Mouse (Mus musculus) embryonic stem cell, embryonic (primary cell): ENCODE data around the gene Hibch.

Experiments used
- CTCF ChIA-PET, 4 experiments: fragments of 300-600 bp in 2 of 4; fragments of 350-600 bp in 2 of 4; sonication (Branson Sonifier 250); formaldehyde crosslinking; loops; one replicate each; lab custom pipeline; 2022; ENCODE audit warnings: inconsistent platforms in 2 of 4; lab: Charles Lee
- POLR2A ChIA-PET, 4 experiments: fragments of 300-600 bp in 2 of 4; fragments of 350-600 bp in 2 of 4; sonication (Branson Sonifier 250); formaldehyde crosslinking; loops; one replicate each; lab custom pipeline; 2022; ENCODE audit warnings: antibody characterized with exemption in 4 of 4, inconsistent platforms in 1 of 4; lab: Charles Lee

The Hibch gene

GRCm38 (mm10) chr1:52954456-52954855, 109.7 kb downstream of the Hibch start:
- CTCF ChIA-PET: interaction anchor here in 2 of 4 experiments (0.6 to 2.3 kb wide), 2 partner anchors 9 to 323 kb away, joined by 3 to 5 read pairs; no protein-coding TSS in a partner anchor
- POLR2A ChIA-PET: interaction anchor here in 2 of 4 experiments (0.7 to 3.4 kb wide), 10 partner anchors 8 to 721 kb away, joined by 3 to 23 read pairs (median 4); partner anchors contain the start of genes Gls (in 1 of the 2) and Hibch (in 1 of the 2)

GRCm38 (mm10) chr1:52955102-52955501, 110.4 kb downstream of the Hibch start:
- POLR2A ChIA-PET: interaction anchor here in 2 of 4 experiments (0.8 to 2.5 kb wide), 6 partner anchors 8 to 427 kb away, joined by 3 to 13 read pairs (median 3); no protein-coding TSS in a partner anchor
- CTCF ChIA-PET: interaction anchor here in 1 of 4 experiments (0.6 to 2.3 kb wide), 2 partner anchors 9 to 140 kb away, joined by 3 to 5 read pairs; no protein-coding TSS in a partner anchor

- ChIA-PET CTCF (interaction anchor here in 1 of 4 experiments (0.6 kb wide), 1 partner anchor 32 kb away, joined by 6 read pairs; no protein-coding TSS in a partner anchor), POLR2A (interaction anchor here in 1 of 4 experiments (0.7 to 1.3 kb wide), 4 partner anchors 9 to 1040 kb away, joined by 3 to 7 read pairs (median 4); no protein-coding TSS in a partner anchor)
Measured at GRCm38 (mm10) chr1:52956746-52957145, 112.0 kb downstream of the Hibch start.

GRCm38 (mm10) chr1:52960191-52960590, 115.5 kb downstream of the Hibch start:
- ChIA-PET CTCF (no interaction called here), POLR2A (interaction anchor here in 1 of 4 experiments (1.1 kb wide), 1 partner anchor 115 kb away, joined by 3 read pairs; the partner anchor contains the start of gene Hibch)

- CTCF ChIA-PET: interaction anchor here in 1 of 4 experiments (1.3 kb wide), 1 partner anchor 8 kb away, joined by 5 read pairs; no protein-coding TSS in a partner anchor
- POLR2A ChIA-PET: interaction anchor here in 3 of 4 experiments (0.6 to 2.1 kb wide), 7 partner anchors 9 to 666 kb away, joined by 3 to 9 read pairs (median 6); no protein-coding TSS in a partner anchor
Measured at GRCm38 (mm10) chr1:52963097-52963496, 118.4 kb downstream of the Hibch start.

GRCm38 (mm10) chr1:52964581-52964980, 119.9 kb downstream of the Hibch start:
- CTCF ChIA-PET: interaction anchor here in 3 of 4 experiments (0.6 to 1.5 kb wide), 10 partner anchors 10 to 339 kb away, joined by 3 to 12 read pairs (median 3); no protein-coding TSS in a partner anchor
- POLR2A ChIA-PET: interaction anchor here in 2 of 4 experiments (1.0 to 2.0 kb wide), 3 partner anchors 12 to 15 kb away, joined by 3 to 13 read pairs (median 5); no protein-coding TSS in a partner anchor
